In genomic region chr11:51938817-51939589, GRCm38 (mm10) we compare ENCODE assay signal across 11 mouse cellular contexts. TPM values are rescaled to one million over a fixed set of nuclear protein-coding genes. Genes with fewer than 3 reads are reported as not detected.
DNase-seq lines count a peak whose midpoint lies in the region; ATAC-seq and TF ChIP-seq lines count a peak whose summit lies in the region.
"Had no signal": no experiment of that assay in that cellular context is flagged by ENCODE, and none has a peak within 500 bp of the region (broad histone marks: within the 10 kb centered on the region; RNA-seq: fewer than 3 reads in every experiment).

No protein-coding gene starts in this region.

- no peak for TF ChIP-seq EP300 in heart, postnatal 0 days (IDR thresholded peaks at IDR 0.05; ENCODE audit: low read depth)

- H3K79me2 ChIP-seq in macrophage (ENCODE audit: inconsistent target), result no peaks in the 10 kb centered on the region

- no peak for TF ChIP-seq POLR2A in bone marrow, adult 2 months (IDR thresholded peaks at IDR 0.05; ENCODE audit: borderline replicate concordance, control insufficient read depth, low read depth, low read length)
- no peak for TF ChIP-seq POLR2A in thymus, adult 2 months (IDR thresholded peaks at IDR 0.05; ENCODE audit: control insufficient read depth, extremely low read depth, insufficient read depth, low read length, poor library complexity)

- H3K27me3 ChIP-seq in heart, postnatal 0 days (ENCODE audit: control insufficient read depth, insufficient read depth, low read length), result no peaks in the 10 kb centered on the region
- H3K27me3 ChIP-seq in thymus, adult 2 months (ENCODE audit: control insufficient read depth, insufficient read depth, low read length), result no peaks in the 10 kb centered on the region

- no peak for DNase-seq in heart, postnatal 0 days (ENCODE audit: low spot score)
- no peak for DNase-seq in heart, adult 8-10 months (ENCODE audit: low spot score)
- DNase-seq in thymus, adult 2 months, result no peak
- no peak for DNase-seq in layer of hippocampus, adult 9-10 months (ENCODE audit: low spot score)
- no peak for DNase-seq in layer of hippocampus, postnatal 10 days (ENCODE audit: low spot score in 2 of 2)
- DNase-seq: cerebellum, adult 2 months; kidney, adult 11 months had no signal

- no peak overlapping the region for H3K4me2 ChIP-seq in heart, postnatal 0 days (ENCODE audit: low read depth, low read length)

- 0 out of 2 replicates have a peak, but pooled peaks cover 3% of the 10 kb centered on the region for H3K4me1 ChIP-seq in heart, postnatal 0 days (ENCODE audit: control insufficient read depth, insufficient read depth)
- H3K4me1 ChIP-seq in bone marrow, adult 2 months (ENCODE audit: control insufficient read depth, insufficient read depth, low read length), result peaks cover 18% of the 10 kb centered on the region
- H3K4me1 ChIP-seq in thymus, adult 2 months (replicated peaks; ENCODE audit: control insufficient read depth, insufficient read depth, low read length), result peaks cover 70% of the 10 kb centered on the region

- no peak overlapping the region for H3K4me3 ChIP-seq in heart, postnatal 0 days (ENCODE audit: low read depth, low read length)
- H3K4me3 ChIP-seq in bone marrow, adult 2 months (replicated peaks; ENCODE audit: control insufficient read depth, low read depth, low read length), result no peak overlapping the region
- no peak overlapping the region for H3K4me3 ChIP-seq in macrophage (ENCODE audit: inconsistent target)
- H3K4me3 ChIP-seq in thymus, adult 2 months (ENCODE audit: control insufficient read depth, insufficient read depth, low read length), result no peak overlapping the region
- H3K4me3 ChIP-seq: left cerebral cortex, adult 2 months had no signal

- H3K9me3 ChIP-seq in heart, postnatal 0 days (replicated peaks; ENCODE audit: control insufficient read depth, low read length), result no peaks in the 10 kb centered on the region

- no peak for TF ChIP-seq CTCF in heart, postnatal 0 days (IDR thresholded peaks at IDR 0.05; ENCODE audit: low read depth)
- no peak for TF ChIP-seq CTCF in bone marrow, adult 2 months (IDR thresholded peaks at IDR 0.05; ENCODE audit: control insufficient read depth, insufficient read depth, low read length)
- TF ChIP-seq CTCF in thymus, adult 2 months (IDR thresholded peaks at IDR 0.05; ENCODE audit: borderline replicate concordance, control insufficient read depth, extremely low read depth, insufficient read depth, low read length, poor library complexity), result no peak

- H3K9ac ChIP-seq in heart, postnatal 0 days (replicated peaks; ENCODE audit: low read depth, low read length), result no peak overlapping the region

- peak overlapping the region; percentile 56; the same call in 1 of the 2 replicates for H3K27ac ChIP-seq in heart, postnatal 0 days (ENCODE audit: low read depth)
- peak overlapping the region; percentile 75 for H3K27ac ChIP-seq in bone marrow, adult 2 months (ENCODE audit: control insufficient read depth, insufficient read depth, low read depth, low read length, poor library complexity)
- peak overlapping the region; percentile 63 for H3K27ac ChIP-seq in macrophage
- H3K27ac ChIP-seq in thymus, adult 2 months (ENCODE audit: control insufficient read depth, insufficient read depth, low read length), result peak overlapping the region; percentile 94
- H3K27ac ChIP-seq: left cerebral cortex, adult 2 months had no signal

- ATAC-seq in heart, postnatal 0 days (ENCODE audit: insufficient read depth, low read depth), result no peak
- ATAC-seq in frontal cortex, adult (ENCODE audit: low TSS enrichment), result no peak

- no peaks in the 10 kb centered on the region for H3K36me3 ChIP-seq in heart, postnatal 0 days (replicated peaks; ENCODE audit: control insufficient read depth, insufficient read depth, low read length)
- H3K36me3 ChIP-seq in macrophage (ENCODE audit: inconsistent target), result no peaks in the 10 kb centered on the region
- H3K36me3 ChIP-seq in thymus, adult 2 months (ENCODE audit: control insufficient read depth, insufficient read depth, low read length), result no peaks in the 10 kb centered on the region

- 78% methylated on average over 12 of the region's 12 CpGs for WGBS in heart, postnatal 0 days
- 49% methylated on average over 12 of the region's 12 CpGs for WGBS in bone marrow, adult 2 months
- WGBS in macrophage (ENCODE audit: missing documents), result 60% methylated on average over 12 of the region's 12 CpGs
- 39% methylated on average over 12 of the region's 12 CpGs for WGBS in thymus, adult 2 months

RNA-seq across cellular contexts. Expression of gene Cdkn2aipnl, which starts 28.5 kb away (rescaled TPM):
- total RNA-seq in heart, postnatal 0 days (2014; rRNA removed; ENCODE audit: low replicate concordance), result 37.6 and 58.0 TPM in 2 replicates
- polyA plus RNA-seq in heart, postnatal 0 days (2015; fragmentation: Nextera tagmentation; extraction: Ambion mirVana), result 40.7 and 46.9 TPM in 2 replicates
- 10 to 100 TPM in 3 of 4 experiments, 1 to 10 TPM in 1; 9.1 to 11.6 (median 10.4) TPM for total RNA-seq in heart, adult 8-10 months (2022)
- 20.9 and 27.8 TPM in 2 replicates for polyA plus RNA-seq in bone marrow, adult 2 months (2011; ENCODE audit: insufficient read depth, insufficient read length, low replicate concordance, missing spikeins)
- total RNA-seq in macrophage (2018; cell fraction: chromatin; rRNA removed), result 1 to 10 TPM in 22 of 26 experiments, under 1 TPM in 4; 0.71 to 8.7 (median 3.0) TPM
- total RNA-seq in macrophage (2018; cell fraction: cytosol; rRNA removed), result 10 to 100 TPM; 17.1 to 39.7 (median 31.0) TPM
- 10 to 100 TPM in 11 of 26 experiments, 1 to 10 TPM in 15; 2.3 to 23.6 (median 9.0) TPM for total RNA-seq in macrophage (2018; cell fraction: nucleus; rRNA removed)
- polyA plus RNA-seq in macrophage (2018), result 23.7 to 60.3 TPM (median 39.3 TPM) in 3 replicates
- polyA plus RNA-seq in thymus, adult 2 months (2012; rRNA removed), result 89.3 and 92.4 TPM in 2 replicates
- total RNA-seq in layer of hippocampus, postnatal 10 days (2021), result 10 to 100 TPM; 37.4 to 37.8 TPM
